Mouse (Mus musculus): Measurements from ENCODE around the gene Mgst3.

The Mgst3 gene

GRCm38 (mm10) chr1:167387310-167387709 lies 6.3 kb downstream of the Mgst3 start:
- DNase-seq: no peak

GRCm38 (mm10) chr1:167386466-167386865 lies 7.2 kb downstream of the Mgst3 start:
- no peak for DNase-seq

GRCm38 (mm10) chr1:167385636-167386035 lies 8.0 kb downstream of the Mgst3 start:
- DNase-seq: no peak

- DNase-seq: no peak
These were observed 8.4 kb downstream of the Mgst3 start for GRCm38 (mm10) chr1:167385211-167385610.

- no peak for DNase-seq
These were observed 9.5 kb downstream of the Mgst3 start for GRCm38 (mm10) chr1:167384156-167384555.

- DNase-seq: no peak
These were observed 10.5 kb downstream of the Mgst3 start for GRCm38 (mm10) chr1:167383178-167383577.

GRCm38 (mm10) chr1:167382763-167383162 lies 10.9 kb downstream of the Mgst3 start:
- DNase-seq: no peak

GRCm38 (mm10) chr1:167382316-167382715 lies 11.3 kb downstream of the Mgst3 start:
- no peak for DNase-seq

GRCm38 (mm10) chr1:167381050-167382015 lies 12.3 kb downstream of the Mgst3 start:
- no peak for DNase-seq

GRCm38 (mm10) chr1:167380223-167380622 lies 13.4 kb downstream of the Mgst3 start:
- no peak for DNase-seq

- no peak for DNase-seq
These were observed 13.9 kb downstream of the Mgst3 start for GRCm38 (mm10) chr1:167379751-167380150.

- no peak for DNase-seq
These were observed 15.6 kb downstream of the Mgst3 start for GRCm38 (mm10) chr1:167378019-167378418.

- no peak for DNase-seq
These were observed 18.7 kb downstream of the Mgst3 start for GRCm38 (mm10) chr1:167374942-167375341.

GRCm38 (mm10) chr1:167374003-167374784 lies 19.4 kb downstream of the Mgst3 start:
- DNase-seq: no peak

GRCm38 (mm10) chr1:167372739-167373138 lies 20.9 kb downstream of the Mgst3 start:
- DNase-seq: no peak

- DNase-seq: peak; percentile 85
These were observed 23.7 kb downstream of the Mgst3 start for GRCm38 (mm10) chr1:167369905-167370304.

GRCm38 (mm10) chr1:167368513-167368912 lies 25.1 kb downstream of the Mgst3 start:
- DNase-seq: no peak

GRCm38 (mm10) chr1:167368018-167368417 lies 25.6 kb downstream of the Mgst3 start:
- no peak for DNase-seq

- DNase-seq: no peak
These were observed 27.0 kb downstream of the Mgst3 start for GRCm38 (mm10) chr1:167366621-167367020.

GRCm38 (mm10) chr1:167365808-167366207 lies 27.8 kb downstream of the Mgst3 start:
- no peak for DNase-seq

GRCm38 (mm10) chr1:167363322-167363721 lies 30.3 kb downstream of the Mgst3 start:
- no peak for DNase-seq

GRCm38 (mm10) chr1:167362819-167363218 lies 30.8 kb downstream of the Mgst3 start:
- no peak for DNase-seq

GRCm38 (mm10) chr1:167360268-167360667 lies 33.4 kb downstream of the Mgst3 start:
- no peak for DNase-seq

- DNase-seq: no peak
These were observed 34.9 kb downstream of the Mgst3 start for GRCm38 (mm10) chr1:167358731-167359130.

Measured in layer of hippocampus, adult 9-11 months (tissue).